Mouse (Mus musculus) brown adipose tissue, adult 24 weeks (tissue): ENCODE data around the gene Vps45. TPM values are rescaled to one million over a fixed set of nuclear protein-coding genes. Genes with fewer than 3 reads are reported as not detected.

Source experiments
- H3K27ac ChIP-seq: fragments of 200-500 bp; replicated peaks from 2 replicates; pipeline ENCODE4 v1.5.1; 2012; ENCODE audit warnings: low read depth, mild to moderate bottlenecking, low read length
- H3K4me1 ChIP-seq: fragments of 200-500 bp; 2 replicates; pipeline ENCODE4 v1.6.1; 2012; ENCODE audit warnings: low read length, mixed read lengths; ENCODE audit not compliant: control insufficient read depth, insufficient read depth, insufficient read length
- H3K4me3 ChIP-seq: fragments of 200-500 bp; 2 replicates; pipeline ENCODE4 v1.5.1; 2012; ENCODE audit warnings: low read depth, mild to moderate bottlenecking, low read length, moderate library complexity; ENCODE audit not compliant: insufficient read depth
- polyA plus RNA-seq: library from polyadenylated mRNA; stranded (reverse); fragments of >200 nt; gene quantifications from 2 replicates; pipeline ENCODE4 v1.2.4, GENCODE M21; 2012; ENCODE audit not compliant: missing spikeins, insufficient read depth, insufficient read length

Gene Vps45
- polyA plus RNA-seq, 1 experiment = 23.7 TPM

DNA sequence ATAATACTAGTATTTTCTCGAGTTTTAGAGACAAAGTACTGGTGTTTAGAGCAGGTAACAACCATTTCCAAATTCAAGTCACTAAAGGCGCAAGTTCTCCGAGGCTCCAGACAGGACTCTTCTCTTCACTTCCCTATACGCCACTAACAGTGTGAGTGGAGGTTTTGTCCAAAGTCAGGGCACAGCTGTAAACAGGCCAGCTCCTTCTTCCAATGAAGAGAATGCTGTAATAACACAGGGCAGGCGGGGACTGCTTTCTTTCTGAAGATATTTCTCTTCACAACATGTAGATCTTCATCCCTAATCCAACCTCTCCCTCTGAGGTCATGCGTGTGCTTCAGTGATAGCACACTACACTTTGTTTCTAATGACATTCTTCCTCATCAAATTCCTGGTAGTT lies 21.5 kb downstream of the Vps45 start:
- Histone ChIP-seq H3K27ac (no peak overlapping the region), H3K4me1 (no peaks in the 10 kb centered on the region), H3K4me3 (no peak overlapping the region)

DNA sequence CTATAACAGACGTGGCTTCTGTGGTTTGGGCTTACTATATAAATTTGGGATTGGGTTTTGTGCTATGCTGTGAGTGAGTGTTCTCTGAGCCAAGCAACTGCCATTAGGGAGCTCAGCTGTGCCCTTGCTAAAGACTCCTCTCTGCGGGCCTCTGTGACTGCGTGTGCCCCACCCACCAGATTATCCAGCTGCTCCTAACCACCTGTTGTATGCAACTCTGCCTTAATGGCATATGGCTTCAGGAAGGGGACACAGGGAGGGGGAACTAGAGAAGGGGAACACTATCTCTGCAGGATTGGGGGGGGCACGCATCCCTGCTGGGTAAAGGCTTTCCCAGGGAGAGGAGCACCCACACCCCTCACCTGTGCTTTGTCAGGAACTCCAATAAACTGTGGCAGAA lies 25.2 kb downstream of the Vps45 start:
- no peak overlapping the region for H3K27ac ChIP-seq
- H3K4me1 ChIP-seq = no peaks in the 10 kb centered on the region
- no peak overlapping the region for H3K4me3 ChIP-seq

- Histone ChIP-seq H3K4me1 (no peaks in the 10 kb centered on the region), H3K27ac (no peak overlapping the region; the same call in 1 of the 2 replicates), H3K4me3 (no peak overlapping the region)
These were observed 25.6 kb downstream of the Vps45 start for GRCm38 (mm10) chr3:96032652-96033017.

GRCm38 (mm10) chr3:96031991-96032651 lies 26.1 kb downstream of the Vps45 start:
- H3K4me1 ChIP-seq = no peaks in the 10 kb centered on the region
- H3K27ac ChIP-seq = peak overlapping the region; percentile 50
- no peak overlapping the region for H3K4me3 ChIP-seq

GRCm38 (mm10) chr3:96029766-96030165 lies 28.5 kb downstream of the Vps45 start:
- Histone ChIP-seq H3K27ac (no peak overlapping the region), H3K4me1 (no peaks in the 10 kb centered on the region), H3K4me3 (no peak overlapping the region)

DNA sequence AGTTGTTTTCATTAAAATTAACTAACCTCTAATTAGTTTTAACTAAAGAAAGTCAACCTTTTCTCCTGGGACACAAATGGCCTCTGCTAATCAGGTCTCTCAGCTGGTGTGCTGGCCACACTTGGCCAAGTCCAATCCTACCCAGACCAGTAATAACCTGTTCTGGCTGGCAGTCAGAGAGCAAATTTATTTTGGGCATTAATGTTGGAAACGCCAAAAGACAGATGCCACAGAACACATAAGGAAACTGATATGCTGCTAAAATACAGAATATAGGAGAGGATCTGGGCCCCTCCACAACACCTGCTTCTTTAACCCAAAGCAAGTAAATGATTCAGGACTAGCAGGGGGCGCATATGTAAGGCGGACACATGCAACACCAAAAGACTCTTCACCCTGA lies 28.9 kb downstream of the Vps45 start:
- no peaks in the 10 kb centered on the region for H3K4me1 ChIP-seq
- no peak overlapping the region for H3K27ac ChIP-seq
- H3K4me3 ChIP-seq = no peak overlapping the region

DNA sequence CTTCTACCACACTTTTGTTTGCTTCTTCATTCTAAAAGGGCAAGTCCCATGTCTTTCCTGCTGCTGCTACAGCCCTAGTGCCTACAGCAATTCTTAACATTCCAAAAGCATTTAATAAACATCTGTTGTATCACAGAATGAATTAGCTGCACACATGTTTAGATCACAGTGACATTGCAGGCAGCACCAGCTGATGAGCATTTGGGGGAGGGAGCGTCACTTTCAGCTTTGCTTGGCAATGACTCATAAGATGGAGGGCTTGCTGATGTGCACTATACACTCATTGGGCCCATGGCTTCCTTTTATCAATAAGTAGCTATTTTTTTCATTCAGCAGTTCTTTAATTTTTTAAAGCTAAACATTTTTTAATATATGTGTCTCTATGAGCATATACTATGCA lies 30.4 kb downstream of the Vps45 start:
- no peak overlapping the region for H3K27ac ChIP-seq
- H3K4me1 ChIP-seq = no peaks in the 10 kb centered on the region
- no peak overlapping the region for H3K4me3 ChIP-seq

DNA sequence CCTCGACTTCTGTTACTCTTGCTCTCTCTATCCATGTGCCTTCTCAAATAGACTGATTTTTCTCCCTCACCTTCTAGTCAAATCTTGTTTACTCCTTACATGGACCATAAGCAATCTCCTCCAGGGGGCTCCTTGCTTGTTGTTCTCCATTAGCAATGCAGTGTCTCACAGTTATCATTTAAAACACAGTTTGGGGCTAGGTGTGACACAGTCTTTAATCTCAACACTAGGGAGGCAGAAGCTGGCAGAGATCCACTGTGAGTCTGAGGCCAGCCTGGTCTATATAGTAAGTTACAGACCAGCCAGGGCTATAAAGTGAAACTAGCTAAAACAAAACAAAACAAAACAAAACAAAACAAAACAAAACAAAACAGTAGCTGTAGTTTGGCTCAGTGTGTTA lies 31.1 kb downstream of the Vps45 start:
- no peak overlapping the region for H3K4me3 ChIP-seq

GRCm38 (mm10) chr3:96021421-96022128 lies 36.7 kb downstream of the Vps45 start:
- Histone ChIP-seq H3K4me1 (no peaks in the 10 kb centered on the region), H3K27ac (no peak overlapping the region), H3K4me3 (no peak overlapping the region)

More for the DNA sequence above, 31.1 kb downstream of the Vps45 start:
- H3K27ac ChIP-seq = no peak overlapping the region
- no peaks in the 10 kb centered on the region for H3K4me1 ChIP-seq

DNA sequence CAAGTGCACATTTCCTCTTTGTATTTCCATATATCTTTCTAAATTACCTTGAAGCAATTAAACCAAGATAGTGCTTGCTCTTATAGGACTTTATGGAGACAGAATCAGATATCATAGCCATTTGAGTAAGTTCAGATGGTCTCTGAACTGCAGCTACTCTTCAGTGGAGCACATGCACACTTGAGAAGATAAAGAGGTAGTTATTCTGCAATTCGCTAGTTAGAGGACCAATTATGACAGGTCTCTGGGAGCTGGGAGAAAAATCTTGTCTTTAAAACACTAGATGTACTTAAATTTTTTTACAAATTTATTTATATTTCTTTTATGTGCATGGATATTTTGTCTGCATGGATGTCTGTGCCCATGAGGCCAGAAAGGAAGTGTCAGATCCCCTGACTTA lies 37.5 kb downstream of the Vps45 start:
- H3K27ac ChIP-seq = no peak overlapping the region
- H3K4me3 ChIP-seq = no peak overlapping the region
- no peaks in the 10 kb centered on the region for H3K4me1 ChIP-seq

DNA sequence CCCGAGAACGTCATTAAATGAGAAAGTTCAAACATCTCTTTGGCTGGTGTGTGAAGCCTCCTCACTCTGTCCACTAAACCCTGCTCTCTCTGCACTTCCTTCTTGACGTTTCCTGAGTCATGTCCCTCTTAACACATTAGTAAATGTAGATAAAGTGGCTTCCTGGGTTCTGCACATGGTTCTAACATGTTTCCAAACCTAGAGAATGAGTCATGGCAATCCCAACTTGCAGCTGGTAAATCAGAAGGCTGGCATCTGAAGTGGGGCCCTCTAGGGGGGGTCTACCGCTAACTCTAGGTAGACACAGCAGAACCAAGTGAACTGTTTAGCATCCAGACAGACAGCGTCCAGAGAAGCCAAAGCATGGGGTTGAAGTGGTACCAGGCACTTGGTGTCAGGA lies 40.8 kb downstream of the Vps45 start:
- Histone ChIP-seq H3K27ac (no peak overlapping the region), H3K4me1 (no peaks in the 10 kb centered on the region), H3K4me3 (no peak overlapping the region)

- H3K27ac ChIP-seq = no peak overlapping the region
- no peak overlapping the region for H3K4me3 ChIP-seq
- H3K4me1 ChIP-seq = no peaks in the 10 kb centered on the region
These were observed 41.9 kb downstream of the Vps45 start for GRCm38 (mm10) chr3:96016257-96016889.

- Histone ChIP-seq H3K27ac (no peak overlapping the region), H3K4me3 (no peak overlapping the region), H3K4me1 (no peaks in the 10 kb centered on the region)
These were observed 42.6 kb downstream of the Vps45 start for GRCm38 (mm10) chr3:96015681-96016080.

- Histone ChIP-seq H3K4me1 (no peaks in the 10 kb centered on the region), H3K27ac (no peak overlapping the region), H3K4me3 (no peak overlapping the region)
These were observed 45.5 kb downstream of the Vps45 start for GRCm38 (mm10) chr3:96012805-96013204.

- no peak overlapping the region for H3K4me3 ChIP-seq
- no peak overlapping the region for H3K27ac ChIP-seq
- no peaks in the 10 kb centered on the region for H3K4me1 ChIP-seq
These were observed 49.8 kb downstream of the Vps45 start for GRCm38 (mm10) chr3:96008463-96008862.

GRCm38 (mm10) chr3:96001560-96001959 lies 56.7 kb downstream of the Vps45 start:
- peaks cover 7% of the 10 kb centered on the region for H3K4me1 ChIP-seq
- peak overlapping the region; percentile 11; the same call in 1 of the 2 replicates for H3K27ac ChIP-seq
- no peak overlapping the region for H3K4me3 ChIP-seq
